ENCODE assay signal across 19 mouse cellular contexts in genomic region chr3:87913891-87914290, GRCm38 (mm10). TPM values are rescaled to one million over a fixed set of nuclear protein-coding genes. Genes with fewer than 3 reads are reported as not detected.
DNase-seq lines count a peak whose midpoint lies in the region; ATAC-seq and TF ChIP-seq lines count a peak whose summit lies in the region.
"Had no signal": no experiment of that assay in that cellular context is flagged by ENCODE, and none has a peak within 500 bp of the region (broad histone marks: within the 10 kb centered on the region; RNA-seq: fewer than 3 reads in every experiment).

No protein-coding gene starts in this region.

- H3K36me3 ChIP-seq in limb, embryonic 11.5 days (ENCODE audit: control insufficient read depth, insufficient read depth, low read length), result peaks cover 16% of the 10 kb centered on the region; the same call in 1 of the 2 replicates
- H3K36me3 ChIP-seq in limb, embryonic 10.5 days, result peaks cover 58% of the 10 kb centered on the region
- H3K36me3 ChIP-seq in E14TG2a.4 (ENCODE audit: insufficient read depth, low read length), result peaks cover 82% of the 10 kb centered on the region
- peaks cover 54% of the 10 kb centered on the region for H3K36me3 ChIP-seq in liver, embryonic 14.5 days (replicated peaks; ENCODE audit: control insufficient read depth, insufficient read depth, low read depth)

- no peak overlapping the region for H3K9ac ChIP-seq in limb, embryonic 11.5 days (ENCODE audit: low read length)
- H3K9ac ChIP-seq in liver, embryonic 14.5 days (replicated peaks), result no peak overlapping the region
- H3K9ac ChIP-seq: forebrain, embryonic 15.5 days; hindbrain, embryonic 12.5 days had no signal

- H3K9me3 ChIP-seq in limb, embryonic 11.5 days (ENCODE audit: control insufficient read depth, low read length), result no peaks in the 10 kb centered on the region
- no peaks in the 10 kb centered on the region for H3K9me3 ChIP-seq in limb, embryonic 10.5 days (replicated peaks)
- H3K9me3 ChIP-seq in E14TG2a.4 (ENCODE audit: low read length), result no peaks in the 10 kb centered on the region
- no peaks in the 10 kb centered on the region for H3K9me3 ChIP-seq in liver, embryonic 14.5 days (ENCODE audit: control insufficient read depth, low read length)
- H3K9me3 ChIP-seq: embryonic facial prominence, embryonic 10.5 days; forebrain, embryonic 15.5 days; hindbrain, embryonic 12.5 days had no signal

- H3K27me3 ChIP-seq in limb, embryonic 11.5 days (ENCODE audit: control insufficient read depth, insufficient read depth, low read length), result no peaks in the 10 kb centered on the region
- no peaks in the 10 kb centered on the region for H3K27me3 ChIP-seq in limb, embryonic 10.5 days (ENCODE audit: low read depth, poor library complexity, severe bottlenecking)
- H3K27me3 ChIP-seq in E14TG2a.4 (ENCODE audit: insufficient read depth, low read length), result no peaks in the 10 kb centered on the region
- H3K27me3 ChIP-seq in liver, embryonic 14.5 days (ENCODE audit: control insufficient read depth, insufficient read depth, low read length), result no peaks in the 10 kb centered on the region
- H3K27me3 ChIP-seq: forebrain, embryonic 15.5 days; hindbrain, embryonic 12.5 days had no signal

- H3K4me2 ChIP-seq in limb, embryonic 11.5 days (ENCODE audit: low read depth, severe bottlenecking), result no peak overlapping the region
- H3K4me2 ChIP-seq in liver, embryonic 14.5 days (ENCODE audit: low read depth), result 0 out of 2 replicates have a peak overlapping the region, but pooled peaks have one; percentile 20
- H3K4me2 ChIP-seq: forebrain, embryonic 15.5 days; hindbrain, embryonic 12.5 days had no signal

- 93% methylated on average over 10 of the region's 10 CpGs for WGBS in limb, embryonic 11.5 days
- 98% methylated on average over 10 of the region's 10 CpGs for WGBS in limb, embryonic 10.5 days
- WGBS in liver, embryonic 14.5 days (ENCODE audit: insufficient replicate concordance), result 61% methylated on average over 10 of the region's 10 CpGs

- ATAC-seq in limb, embryonic 11.5 days (ENCODE audit: insufficient number of reproducible peaks, low FRiP score, low TSS enrichment, low read depth), result no peak
- peak; percentile 35; the same call in 1 of the 2 replicates for ATAC-seq in liver, embryonic 14.5 days (ENCODE audit: insufficient read depth)
- ATAC-seq: forebrain, embryonic 15.5 days; hindbrain, embryonic 16.5 days had no signal

- peaks cover 18% of the 10 kb centered on the region for H3K4me1 ChIP-seq in limb, embryonic 11.5 days (ENCODE audit: control insufficient read depth, insufficient read depth, low read length)
- H3K4me1 ChIP-seq in limb, embryonic 10.5 days, result peaks cover 27% of the 10 kb centered on the region
- peaks cover 91% of the 10 kb centered on the region for H3K4me1 ChIP-seq in E14TG2a.4 (replicated peaks; ENCODE audit: low read depth, low read length)
- H3K4me1 ChIP-seq in liver, embryonic 14.5 days (replicated peaks; ENCODE audit: control insufficient read depth in 2 of 2, insufficient read depth in 2 of 2, low read length in 1 of 2), result peaks cover 41 to 43% of the 10 kb centered on the region in 2 experiments

- no peak for TF ChIP-seq CTCF in E14TG2a.4 (conservative IDR thresholded peaks at IDR 0.05; ENCODE audit: low read length)
- TF ChIP-seq CTCF in liver, embryonic 14.5 days (IDR thresholded peaks at IDR 0.05; ENCODE audit: low read depth), result no peak

- H3K4me3 ChIP-seq in limb, embryonic 11.5 days (ENCODE audit: low read depth, low read length), result no peak overlapping the region
- H3K4me3 ChIP-seq in limb, embryonic 10.5 days, result no peak overlapping the region
- H3K4me3 ChIP-seq in E14TG2a.4 (replicated peaks; ENCODE audit: low read length), result peak overlapping the region; percentile 96; the same call in 1 of the 2 replicates
- no peak overlapping the region for H3K4me3 ChIP-seq in liver, embryonic 14.5 days (ENCODE audit: insufficient read depth in 1 of 2, low read depth in 2 of 2, low read length in 2 of 2)
- H3K4me3 ChIP-seq: embryonic facial prominence, embryonic 10.5 days; forebrain, embryonic 15.5 days; heart, adult 2 months; hindbrain, embryonic 12.5 days had no signal

- no peak overlapping the region for H3K27ac ChIP-seq in limb, embryonic 11.5 days (replicated peaks; ENCODE audit: low read depth, low read length)
- no peak overlapping the region for H3K27ac ChIP-seq in limb, embryonic 10.5 days
- H3K27ac ChIP-seq in liver, embryonic 14.5 days, result peak overlapping the region; percentile 52
- H3K27ac ChIP-seq: embryonic facial prominence, embryonic 10.5 days; forebrain, embryonic 15.5 days; heart, adult 2 months; hindbrain, embryonic 12.5 days had no signal

- TF ChIP-seq EP300 in liver, embryonic 14.5 days (IDR thresholded peaks at IDR 0.05; ENCODE audit: low read depth), result no peak

- peak; percentile 6 for DNase-seq in cerebellum, adult 8-10 months
- DNase-seq in cerebellum, adult 9-10 months, result no peak
- peak; percentile 17 for DNase-seq in limb, embryonic 11.5 days (ENCODE audit: low spot score)
- no peak for DNase-seq in limb, embryonic 10.5 days (ENCODE audit: low spot score)
- DNase-seq in liver, embryonic 14.5 days (ENCODE audit: low read depth in 3 of 3, low spot score in 3 of 3), result no peak
- no peak for DNase-seq in gastrocnemius, adult 18-20 months (ENCODE audit: low spot score)
- no peak for DNase-seq in spleen, postnatal 36 days (ENCODE audit: low spot score in 2 of 2)
- DNase-seq: adrenal gland, adult 8-10 months; adrenal gland, postnatal 36 days; cerebellum, postnatal 10 days; gastrocnemius, postnatal 10 days; heart, adult 2 months; heart, postnatal 10 days; heart, postnatal 4 days had no signal

RNA-seq across cellular contexts. Expression of gene Mrpl24, which starts 5.4 kb away (rescaled TPM):
- 76.2 and 76.8 TPM in 2 replicates for polyA plus RNA-seq in limb, embryonic 11.5 days (2014; fragmentation: Nextera tagmentation; extraction: Ambion mirVana)
- 75.0 and 81.3 TPM in 2 replicates for polyA plus RNA-seq in limb, embryonic 10.5 days (2016; fragmentation: Nextera tagmentation; extraction: Ambion mirVana)
- 43.9 and 50.1 TPM in 2 replicates for polyA plus RNA-seq in liver, embryonic 14.5 days (2012; rRNA removed)
- polyA plus RNA-seq in liver, embryonic 14.5 days (2014; fragmentation: Nextera tagmentation; extraction: Ambion mirVana), result 37.9 and 43.4 TPM in 2 replicates
- 10 to 100 TPM; 42.2 to 49.1 TPM for total RNA-seq in gastrocnemius, adult 18-20 months (2021)

RNA-seq across cellular contexts. Expression of gene Hdgf, which starts 7.8 kb away (rescaled TPM):
- 305 and 311 TPM in 2 replicates for polyA plus RNA-seq in limb, embryonic 11.5 days (2014; fragmentation: Nextera tagmentation; extraction: Ambion mirVana)
- polyA plus RNA-seq in limb, embryonic 10.5 days (2016; fragmentation: Nextera tagmentation; extraction: Ambion mirVana), result 272 and 313 TPM in 2 replicates
- 108 and 167 TPM in 2 replicates for polyA plus RNA-seq in liver, embryonic 14.5 days (2012; rRNA removed)
- polyA plus RNA-seq in liver, embryonic 14.5 days (2014; fragmentation: Nextera tagmentation; extraction: Ambion mirVana), result 204 and 256 TPM in 2 replicates
- total RNA-seq in gastrocnemius, adult 18-20 months (2021), result 100 to 1,000 TPM; 219 to 232 TPM

RNA-seq across cellular contexts. Expression of gene Isg20l2, which starts 16.2 kb away (rescaled TPM):
- 51.7 and 67.0 TPM in 2 replicates for polyA plus RNA-seq in limb, embryonic 11.5 days (2014; fragmentation: Nextera tagmentation; extraction: Ambion mirVana)
- 84.8 and 86.0 TPM in 2 replicates for polyA plus RNA-seq in limb, embryonic 10.5 days (2016; fragmentation: Nextera tagmentation; extraction: Ambion mirVana)
- 9.3 and 14.8 TPM in 2 replicates for polyA plus RNA-seq in liver, embryonic 14.5 days (2012; rRNA removed)
- polyA plus RNA-seq in liver, embryonic 14.5 days (2014; fragmentation: Nextera tagmentation; extraction: Ambion mirVana), result 9.7 and 11.0 TPM in 2 replicates
- 1 to 10 TPM; 6.3 to 8.1 TPM for total RNA-seq in gastrocnemius, adult 18-20 months (2021)

RNA-seq across cellular contexts. Expression of gene Rrnad1, which starts 16.6 kb away (rescaled TPM):
- polyA plus RNA-seq in limb, embryonic 11.5 days (2014; fragmentation: Nextera tagmentation; extraction: Ambion mirVana), result 17.2 and 19.5 TPM in 2 replicates
- polyA plus RNA-seq in limb, embryonic 10.5 days (2016; fragmentation: Nextera tagmentation; extraction: Ambion mirVana), result 21.1 and 21.7 TPM in 2 replicates
- polyA plus RNA-seq in liver, embryonic 14.5 days (2012; rRNA removed), result 8.9 and 9.2 TPM in 2 replicates
- 3.5 and 3.6 TPM in 2 replicates for polyA plus RNA-seq in liver, embryonic 14.5 days (2014; fragmentation: Nextera tagmentation; extraction: Ambion mirVana)
- total RNA-seq in gastrocnemius, adult 18-20 months (2021), result 1 to 10 TPM; 3.2 to 3.4 TPM

RNA-seq across cellular contexts. Expression of gene Prcc, which starts 28.5 kb away (rescaled TPM):
- 24.1 and 24.4 TPM in 2 replicates for polyA plus RNA-seq in limb, embryonic 11.5 days (2014; fragmentation: Nextera tagmentation; extraction: Ambion mirVana)
- polyA plus RNA-seq in limb, embryonic 10.5 days (2016; fragmentation: Nextera tagmentation; extraction: Ambion mirVana), result 17.5 and 20.5 TPM in 2 replicates
- polyA plus RNA-seq in liver, embryonic 14.5 days (2012; rRNA removed), result 14.8 and 15.4 TPM in 2 replicates
- polyA plus RNA-seq in liver, embryonic 14.5 days (2014; fragmentation: Nextera tagmentation; extraction: Ambion mirVana), result 5.0 and 6.7 TPM in 2 replicates
- 10 to 100 TPM; 48.3 to 55.2 TPM for total RNA-seq in gastrocnemius, adult 18-20 months (2021)

Comparison
In these comparisons a context has a peak if more than half of its experiments do, and no peak if none do; other contexts are left out.
1. DNase-seq: peak in cerebellum, adult 8-10 months (single experiment) and limb, embryonic 11.5 days (single experiment); none in cerebellum, adult 9-10 months (single experiment), limb, embryonic 10.5 days (single experiment), liver, embryonic 14.5 days (0 of 3), gastrocnemius, adult 18-20 months (single experiment) and spleen, postnatal 36 days (0 of 2).